Mouse (Mus musculus) cerebellum, postnatal 10 days (tissue): ENCODE measurements at regions not wholly inside any gene's neighbourhood (a gene's known extent, or its start where the extent isn't known, plus 50 kb on each side); places are given as distances from the start of the nearest gene placed in this dataset.

ENCODE experiments used
- DNase-seq, 2 experiments: peaks; one replicate each; pipeline ENCODE4 v3.0.0; 2021; ENCODE audit warnings: mixed read lengths in 2 of 2

DNA sequence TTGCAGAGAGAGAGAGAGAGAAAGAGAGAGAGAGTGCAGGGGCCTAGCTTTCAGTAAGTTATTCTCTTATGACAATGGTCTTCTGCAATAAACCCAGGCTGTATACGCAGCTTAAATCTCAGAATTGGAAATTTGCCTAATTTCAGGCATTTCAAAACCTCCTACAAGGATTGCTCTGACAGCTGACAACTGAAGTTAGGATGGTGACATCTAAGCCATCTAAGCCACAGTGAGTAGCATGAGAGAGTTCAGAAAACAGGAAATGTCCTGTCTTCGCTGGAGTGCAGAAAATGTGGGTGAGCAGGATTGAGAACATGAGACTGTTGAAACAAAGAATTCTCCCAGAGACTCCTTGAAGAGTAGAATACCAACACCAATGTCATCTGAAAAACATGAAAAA, 56.8 kb downstream of the Fam110c start:
- DNase-seq = no peak

DNA sequence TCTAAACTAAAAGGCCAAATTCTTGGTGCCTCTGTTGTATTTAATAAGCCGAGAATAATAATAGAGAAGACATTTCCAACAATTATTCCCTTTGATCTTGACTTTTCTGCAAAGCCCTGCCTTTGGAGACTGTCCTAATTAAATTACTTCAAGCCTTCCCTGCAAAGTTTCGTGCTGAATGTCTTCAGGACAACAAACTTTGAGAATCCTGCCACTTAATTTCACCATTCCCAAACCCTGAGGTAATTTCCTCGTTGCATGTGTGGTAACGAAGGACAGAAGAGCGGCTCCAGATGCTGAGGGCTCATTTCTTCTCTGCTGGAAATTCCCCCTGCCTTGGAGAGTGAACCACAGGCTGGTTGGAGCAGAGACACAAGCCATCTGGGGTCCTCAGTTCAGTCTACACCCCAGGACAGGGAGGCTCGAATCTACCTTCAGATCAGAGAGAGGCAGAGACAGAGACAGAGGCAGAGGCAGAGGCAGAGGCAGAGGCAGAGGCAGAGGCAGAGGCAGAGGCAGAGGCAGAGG, 60.9 kb downstream of the Fam110c start:
- DNase-seq = no peak

DNA sequence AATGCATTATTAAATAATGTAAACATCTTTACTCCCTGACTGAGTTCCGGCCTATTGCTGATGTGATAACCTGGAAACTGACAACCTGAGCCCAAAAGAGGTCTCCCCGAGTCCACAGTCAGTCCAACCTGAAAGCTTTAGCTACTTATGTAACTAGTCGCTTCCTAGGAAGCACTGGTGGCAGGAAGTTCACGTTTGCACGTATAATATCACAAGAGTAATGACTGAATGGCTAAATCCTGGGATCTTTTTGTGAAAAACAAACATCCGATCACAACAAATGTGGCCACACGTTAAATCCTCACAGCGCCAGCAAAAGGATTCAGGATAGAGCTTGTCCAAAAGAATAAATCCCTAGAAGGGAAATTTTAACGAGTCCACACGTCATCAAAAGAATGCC, 62.7 kb downstream of the Fam110c start:
- DNase-seq = no peak

DNA sequence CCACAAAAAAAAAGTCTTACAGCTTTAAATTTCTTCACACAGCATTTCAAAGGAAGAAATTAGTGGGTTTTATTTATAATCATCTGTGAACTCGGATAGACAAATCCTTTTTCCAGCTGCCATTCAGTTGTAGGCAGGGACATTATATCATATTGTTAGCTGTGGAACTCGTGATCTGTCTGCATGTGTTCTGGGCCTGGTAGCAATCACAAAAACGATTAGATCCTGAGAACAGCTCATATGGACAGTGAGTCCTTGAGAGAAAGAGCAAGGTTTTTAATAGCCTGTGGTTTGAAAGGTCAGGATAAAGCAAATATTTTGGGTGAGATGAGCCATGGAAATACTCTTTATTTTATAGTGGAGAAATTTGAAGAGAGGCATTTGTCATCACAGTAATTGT, 63.2 kb downstream of the Fam110c start:
- DNase-seq = no peak

DNA sequence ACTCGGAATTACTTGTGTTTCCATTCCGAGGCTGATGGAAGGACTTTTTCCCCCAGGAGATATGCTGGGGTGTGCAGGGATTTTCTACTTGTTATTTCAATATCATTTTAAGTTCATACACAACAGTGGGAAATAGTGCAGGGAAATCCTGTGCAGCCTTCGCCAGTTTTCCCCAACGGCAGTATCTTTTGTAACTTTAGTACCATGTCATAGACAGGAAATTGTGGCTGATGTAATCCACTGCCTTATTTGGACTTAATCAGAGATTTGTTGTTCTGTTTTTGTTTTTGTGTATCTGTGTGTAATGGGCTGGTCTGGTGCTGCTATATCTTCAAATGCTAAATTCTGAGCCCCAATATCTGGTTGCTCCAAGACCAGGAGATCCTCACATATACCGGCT, 63.8 kb downstream of the Fam110c start:
- DNase-seq = no peak

DNA sequence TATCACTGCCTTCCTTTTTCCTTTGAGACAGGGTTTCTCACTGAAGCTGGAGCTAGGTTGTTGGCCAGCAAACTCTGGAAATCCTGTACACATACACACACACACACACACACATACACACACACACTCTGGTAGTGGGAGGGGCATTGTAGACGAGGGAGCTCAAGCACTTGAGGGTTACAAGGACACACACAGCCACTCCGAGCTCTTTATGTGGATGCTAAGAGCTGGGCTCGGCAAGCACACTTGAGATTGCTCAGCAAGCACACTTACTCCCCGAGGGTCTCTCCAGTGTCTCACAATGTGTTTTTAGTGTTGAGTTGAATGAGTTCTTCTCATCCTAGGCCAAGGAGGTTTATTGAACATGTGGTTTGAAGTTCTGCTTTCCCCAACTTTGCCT, 66.2 kb downstream of the Fam110c start:
- DNase-seq = no peak

DNA sequence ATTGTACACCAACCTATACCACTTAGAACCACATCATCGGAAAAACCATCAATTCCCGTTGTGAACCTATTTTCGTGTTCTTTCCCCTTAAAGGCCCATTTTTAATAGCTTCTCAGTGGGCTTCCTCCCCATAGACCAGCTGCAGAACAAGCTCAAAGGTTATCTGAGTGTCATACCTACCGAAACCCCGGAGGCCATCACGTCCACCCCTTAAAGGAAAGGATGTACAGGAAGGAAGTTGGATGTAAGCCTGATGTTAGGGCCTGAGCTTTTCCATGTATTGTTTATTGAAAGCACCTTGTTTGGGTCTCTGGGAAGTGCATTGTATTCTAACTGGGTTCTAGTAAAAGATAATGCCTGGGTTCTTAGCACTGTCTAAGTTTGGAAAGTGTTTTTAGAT, 69.6 kb downstream of the Fam110c start:
- no peak for DNase-seq

DNA sequence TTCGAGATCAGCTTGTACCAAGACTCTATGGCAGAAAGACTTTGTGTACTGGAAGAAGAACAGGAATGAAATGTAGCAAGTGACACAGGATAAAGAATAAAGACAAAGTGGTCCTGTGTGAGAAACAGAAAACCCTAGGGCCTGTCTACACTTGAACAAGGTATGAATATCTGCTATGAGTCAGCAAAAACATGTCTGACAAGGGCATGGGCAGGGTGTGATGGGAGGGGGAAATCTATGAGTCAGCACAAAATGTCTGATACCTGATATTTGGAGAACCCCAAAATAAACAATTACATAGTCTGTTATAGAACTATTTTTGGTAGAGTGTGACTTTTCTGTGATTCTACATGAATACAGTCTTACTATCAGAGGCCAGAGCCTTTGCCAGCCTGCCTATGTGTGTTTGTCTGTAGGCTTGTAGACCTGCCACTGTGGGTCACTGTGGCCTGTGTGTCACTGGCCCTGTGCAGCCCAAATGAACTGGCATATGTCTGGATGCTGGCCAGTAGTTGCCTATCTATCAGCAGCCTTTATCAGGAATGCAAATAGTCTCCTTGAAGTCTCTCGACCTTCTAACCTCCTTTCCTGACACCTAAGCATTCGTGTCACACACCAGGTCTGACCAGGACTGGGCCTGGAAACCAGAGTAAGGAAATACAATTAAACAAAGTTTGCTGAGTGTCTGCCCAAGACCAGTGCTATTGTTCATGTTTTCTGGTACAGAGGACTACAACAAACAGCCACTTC, 71.5 kb downstream of the Fam110c start:
- DNase-seq = peak; percentile 16 to 27

DNA sequence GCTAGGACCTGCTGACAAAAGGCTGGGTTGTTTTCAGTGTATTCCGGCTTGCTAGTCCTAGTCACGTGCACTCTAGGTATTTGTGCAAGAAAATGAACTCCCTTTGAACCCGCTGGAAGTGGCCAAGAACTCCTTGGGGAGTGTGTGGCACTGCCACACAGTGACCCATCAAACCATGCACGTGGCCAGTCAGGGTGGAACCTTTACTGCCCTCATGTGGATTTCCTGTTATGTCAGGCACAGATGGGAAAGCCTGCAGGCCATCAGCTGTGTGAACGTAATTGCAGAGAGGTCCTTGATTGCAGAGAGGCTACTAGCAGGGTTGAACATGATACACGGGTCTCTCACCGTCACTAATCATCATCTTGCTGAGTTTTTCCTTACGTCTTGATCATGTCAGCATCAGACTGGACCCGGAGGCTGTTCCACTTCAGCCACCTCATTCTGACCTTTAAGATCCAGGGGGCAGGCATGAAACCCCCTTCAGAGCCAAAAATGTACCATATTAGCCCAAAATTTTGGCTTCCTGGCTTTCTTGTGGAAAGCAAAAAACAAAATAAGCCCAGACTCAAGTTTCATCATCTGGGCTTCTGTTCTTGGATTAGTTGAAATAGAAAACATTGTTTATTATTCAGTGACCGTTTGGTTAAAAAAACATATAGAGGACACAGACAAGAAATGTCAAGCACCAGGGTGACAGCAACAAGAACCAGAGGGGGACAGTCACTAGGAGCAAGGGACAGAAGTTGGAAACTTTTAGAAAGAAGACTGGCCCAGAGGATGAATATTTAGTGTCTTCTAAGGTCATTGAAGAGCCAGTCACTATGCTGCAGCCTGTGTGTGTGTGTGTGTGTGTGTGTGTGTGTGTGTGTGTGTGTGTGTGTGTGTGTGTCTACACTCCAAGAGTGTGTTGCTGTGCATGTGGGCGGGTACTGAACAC, 75.0 kb downstream of the Fam110c start:
- DNase-seq = peak in 1 of 2 experiments; percentile 8

DNA sequence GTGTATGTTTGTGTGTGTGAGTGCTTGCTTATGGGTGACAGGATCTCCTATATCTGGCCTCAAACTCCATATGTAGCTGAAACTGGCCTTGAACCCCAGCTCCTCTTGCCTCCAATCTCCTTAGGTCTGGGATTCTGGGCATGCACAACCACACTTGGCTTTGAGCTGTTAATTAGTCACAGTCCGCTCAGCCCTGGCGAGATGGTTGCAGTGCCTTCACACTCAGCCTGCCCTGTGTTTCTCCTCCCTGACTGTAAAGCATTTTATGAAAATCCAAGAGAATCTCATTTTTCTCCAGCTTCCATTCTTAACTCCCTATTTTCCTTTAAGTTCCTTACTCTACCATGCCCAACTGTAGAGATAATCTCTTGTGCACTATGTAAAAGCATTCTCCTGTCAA, 80.1 kb downstream of the Fam110c start:
- peak; percentile 27 to 37 for DNase-seq

DNA sequence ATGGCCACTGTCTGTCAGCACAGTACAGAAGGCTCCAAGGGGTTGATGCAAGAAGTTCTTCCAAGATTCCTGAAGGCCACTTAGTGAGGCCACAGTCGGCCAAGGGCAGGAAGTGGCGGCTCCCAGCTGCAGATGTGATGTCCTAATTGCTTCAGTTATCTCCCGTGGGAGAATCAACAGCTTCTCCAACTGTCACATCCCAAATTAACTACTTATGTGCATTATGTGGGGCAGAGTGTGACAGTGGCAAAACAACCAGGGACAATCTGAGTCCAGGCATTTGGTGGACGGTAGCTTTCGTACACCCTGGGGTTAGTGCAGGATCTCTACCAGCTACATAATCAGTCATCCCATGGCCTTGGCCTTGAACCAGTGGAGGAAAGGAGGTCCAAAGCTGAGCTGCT, 80.9 kb downstream of the Fam110c start:
- DNase-seq = no peak

DNA sequence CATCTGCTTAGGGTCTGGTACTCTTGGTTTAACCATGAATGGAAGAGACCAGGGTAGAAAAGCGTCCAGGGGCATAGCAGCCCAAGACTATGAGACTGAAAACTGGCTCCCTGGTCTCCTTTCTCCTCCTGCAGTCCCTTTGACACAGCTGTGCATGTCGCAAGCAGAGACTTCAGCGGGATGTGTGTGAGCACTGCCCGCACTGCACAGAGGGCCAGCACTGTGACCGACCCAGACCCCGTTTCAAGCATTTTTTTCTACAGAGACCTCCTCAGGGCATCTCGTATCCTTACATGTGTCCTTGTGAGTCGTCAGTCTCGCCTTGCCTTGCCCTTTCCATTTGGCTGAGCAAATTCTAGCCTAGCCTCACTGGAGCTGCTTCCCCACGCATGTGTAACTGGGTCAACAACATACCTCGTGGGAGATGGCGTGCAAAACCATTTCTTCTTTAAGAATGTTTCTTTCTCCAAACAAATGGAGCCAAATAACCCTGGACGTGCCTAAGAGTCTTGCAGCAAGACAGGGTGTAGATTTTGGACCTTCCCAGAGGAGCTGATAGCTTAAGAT, 82.6 kb downstream of the Fam110c start:
- DNase-seq = no peak

DNA sequence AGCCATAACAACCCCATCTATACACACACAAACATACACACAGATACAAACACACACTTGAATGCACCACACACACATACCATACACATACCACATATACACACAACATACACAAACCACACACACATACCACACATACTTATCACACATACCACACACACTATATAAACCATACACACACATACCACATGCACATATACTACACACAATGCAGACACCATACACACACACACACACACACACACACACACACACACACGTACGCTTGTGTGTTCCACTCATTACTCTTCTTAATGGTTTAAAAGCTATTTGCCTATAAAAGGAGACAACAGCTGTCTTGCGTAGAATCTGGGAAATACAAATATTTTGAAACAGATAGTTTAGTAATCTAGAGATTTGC, 83.1 kb upstream of the Gm6993 start:
- no peak for DNase-seq

DNA sequence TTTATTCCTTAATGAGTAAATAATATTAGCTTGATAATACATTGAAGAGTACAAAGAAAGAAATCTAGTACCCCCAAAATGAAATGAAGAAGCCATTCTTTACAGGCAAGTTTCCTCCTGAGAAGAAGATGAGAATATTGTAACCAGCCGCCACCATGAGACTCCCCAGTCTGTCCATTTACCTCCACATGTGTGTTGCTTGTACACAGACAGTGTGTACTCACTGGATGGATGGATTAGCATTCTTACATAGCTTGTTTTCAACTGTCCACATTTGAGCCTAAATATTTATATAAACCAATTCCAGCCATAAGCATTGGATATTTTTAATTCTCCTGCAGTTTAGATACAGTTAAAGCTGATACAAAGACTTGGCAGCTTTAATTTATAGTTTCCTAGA, 82.7 kb upstream of the Gm6993 start:
- no peak for DNase-seq

DNA sequence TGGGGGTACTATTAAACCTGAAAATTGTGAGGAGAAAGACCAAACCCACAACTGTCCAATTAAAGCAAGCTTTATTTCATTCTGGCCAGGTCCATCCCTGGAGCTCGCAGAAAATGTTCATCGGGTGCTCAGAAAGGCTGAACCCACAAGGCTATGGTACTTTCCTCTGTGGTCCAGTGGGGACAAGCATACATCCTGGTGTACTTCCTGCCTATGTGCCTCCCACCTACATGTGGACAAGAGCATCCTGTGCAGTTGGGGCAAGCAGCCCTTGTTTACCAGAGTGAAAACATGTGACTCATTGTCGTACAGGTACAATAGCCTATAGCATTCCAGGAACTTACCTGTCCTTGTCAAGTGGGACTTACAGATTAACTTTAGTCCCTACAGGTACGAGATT, 81.7 kb upstream of the Gm6993 start:
- DNase-seq = no peak

DNA sequence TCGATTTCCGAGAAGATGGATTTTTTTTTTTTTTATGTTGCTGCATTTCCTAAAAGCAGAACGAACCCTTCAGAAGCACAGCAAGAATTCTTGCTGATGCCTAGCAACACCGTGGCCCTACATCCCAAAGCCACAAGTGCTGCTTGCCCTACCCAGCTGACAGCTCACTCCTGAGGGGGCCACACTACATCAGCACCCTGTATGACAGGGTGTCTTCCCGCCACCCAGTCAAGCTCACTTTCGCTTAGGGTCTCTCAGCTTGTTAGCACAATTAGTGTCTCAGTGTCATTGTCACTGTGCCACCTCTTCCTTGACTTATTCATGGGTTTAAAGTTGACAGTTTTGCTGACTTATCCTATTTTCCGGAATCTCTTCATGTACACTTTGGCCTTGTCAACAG, 81.2 kb upstream of the Gm6993 start:
- no peak for DNase-seq

DNA sequence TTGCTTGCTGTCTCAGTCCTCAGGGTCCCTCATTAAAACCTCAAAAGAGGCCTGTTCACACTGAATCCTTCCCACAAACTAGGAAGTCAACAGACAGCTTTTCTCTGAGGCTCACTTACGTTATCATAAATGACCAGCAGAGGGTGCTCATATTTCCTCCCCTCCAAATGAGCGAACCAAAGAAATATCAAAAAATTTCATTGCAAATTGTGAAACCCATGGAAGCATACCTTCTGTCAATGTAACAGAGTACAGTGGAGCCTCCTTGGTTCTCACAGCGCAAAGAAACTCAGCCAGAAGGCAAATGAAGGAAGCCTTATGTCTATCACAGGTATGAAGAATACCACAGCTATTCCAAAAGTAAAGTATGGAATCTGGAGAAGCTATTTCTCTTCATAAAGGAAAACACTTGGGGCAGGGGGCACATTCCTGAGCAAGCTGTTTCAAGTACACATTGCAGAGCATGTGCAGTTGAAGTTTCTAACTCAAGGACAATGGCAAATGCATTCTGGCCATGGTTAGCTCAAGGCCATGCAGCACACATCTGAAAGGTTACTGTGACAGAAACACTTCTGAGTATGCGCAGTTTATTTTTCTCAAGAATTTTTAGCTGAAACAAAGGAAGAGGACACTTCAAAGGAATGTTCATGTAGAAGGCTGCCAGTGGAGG, 72.2 kb upstream of the Gm6993 start:
- DNase-seq = peak; percentile 58 to 75

DNA sequence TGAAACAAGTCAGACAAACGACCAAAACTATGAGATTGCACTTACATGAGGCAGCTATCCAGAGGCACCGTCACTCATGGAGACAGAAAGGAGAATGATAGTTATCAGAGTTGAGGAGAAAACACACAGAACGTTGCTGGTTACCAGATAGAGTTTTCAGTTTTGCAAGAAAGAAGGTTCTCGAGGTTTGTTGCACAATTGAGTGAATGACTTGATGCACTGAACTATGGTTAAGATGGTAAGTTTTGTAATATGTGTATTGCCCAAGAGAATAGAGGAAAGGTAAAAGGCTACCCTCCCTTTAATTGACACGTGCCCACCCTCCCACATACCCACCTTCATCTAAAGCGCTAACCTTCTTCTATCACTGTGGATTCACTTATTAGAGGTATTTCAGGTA, 70.5 kb upstream of the Gm6993 start:
- no peak for DNase-seq

DNA sequence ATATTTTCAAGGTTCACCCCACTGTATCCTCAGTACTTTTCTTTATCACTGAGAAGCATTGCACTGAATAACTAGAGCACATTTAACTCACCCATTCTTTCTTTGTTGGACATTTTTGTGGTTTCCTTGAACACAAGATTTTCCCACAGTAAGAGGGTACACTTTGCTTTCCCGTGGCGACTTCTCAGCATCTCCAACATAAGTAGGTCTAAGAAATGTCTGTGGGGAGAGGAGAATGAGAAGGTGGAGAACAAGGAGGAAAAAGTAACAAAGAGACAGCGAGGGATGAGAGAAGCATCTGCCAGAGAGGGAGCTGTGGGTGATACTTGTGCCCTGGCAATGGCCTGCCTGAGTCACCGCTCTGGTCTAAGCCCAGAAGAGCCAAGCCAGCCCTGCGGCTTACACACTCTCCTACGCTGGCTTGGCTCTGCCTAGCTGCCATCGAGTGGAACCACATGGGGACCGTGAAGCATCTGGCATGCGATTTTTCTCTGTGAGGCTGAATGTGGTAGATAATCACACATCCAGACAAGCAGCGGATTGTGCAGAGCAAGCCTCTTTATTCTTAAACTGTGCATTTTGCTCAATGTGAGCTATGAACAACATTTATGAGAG, 69.9 kb upstream of the Gm6993 start:
- DNase-seq = peak; percentile 74 to 82

DNA sequence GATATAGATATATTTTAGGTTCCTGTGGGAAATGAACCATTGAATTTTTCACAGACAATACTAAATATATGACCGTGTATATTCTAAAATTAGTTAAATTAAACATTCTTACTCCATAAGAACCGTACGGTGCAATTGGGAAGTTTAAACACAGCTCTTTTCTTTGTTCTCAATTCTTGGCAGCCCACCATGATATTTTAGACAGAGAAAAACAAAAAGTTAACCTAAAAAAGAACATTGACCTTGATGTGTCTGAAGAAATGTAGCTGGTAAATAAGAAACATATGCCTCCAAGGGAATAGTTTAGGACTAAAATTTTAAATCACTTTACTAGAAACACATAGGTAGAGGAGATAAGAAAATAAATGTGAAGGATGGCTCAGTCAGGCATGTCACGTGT, 68.6 kb upstream of the Gm6993 start:
- DNase-seq = no peak

DNA sequence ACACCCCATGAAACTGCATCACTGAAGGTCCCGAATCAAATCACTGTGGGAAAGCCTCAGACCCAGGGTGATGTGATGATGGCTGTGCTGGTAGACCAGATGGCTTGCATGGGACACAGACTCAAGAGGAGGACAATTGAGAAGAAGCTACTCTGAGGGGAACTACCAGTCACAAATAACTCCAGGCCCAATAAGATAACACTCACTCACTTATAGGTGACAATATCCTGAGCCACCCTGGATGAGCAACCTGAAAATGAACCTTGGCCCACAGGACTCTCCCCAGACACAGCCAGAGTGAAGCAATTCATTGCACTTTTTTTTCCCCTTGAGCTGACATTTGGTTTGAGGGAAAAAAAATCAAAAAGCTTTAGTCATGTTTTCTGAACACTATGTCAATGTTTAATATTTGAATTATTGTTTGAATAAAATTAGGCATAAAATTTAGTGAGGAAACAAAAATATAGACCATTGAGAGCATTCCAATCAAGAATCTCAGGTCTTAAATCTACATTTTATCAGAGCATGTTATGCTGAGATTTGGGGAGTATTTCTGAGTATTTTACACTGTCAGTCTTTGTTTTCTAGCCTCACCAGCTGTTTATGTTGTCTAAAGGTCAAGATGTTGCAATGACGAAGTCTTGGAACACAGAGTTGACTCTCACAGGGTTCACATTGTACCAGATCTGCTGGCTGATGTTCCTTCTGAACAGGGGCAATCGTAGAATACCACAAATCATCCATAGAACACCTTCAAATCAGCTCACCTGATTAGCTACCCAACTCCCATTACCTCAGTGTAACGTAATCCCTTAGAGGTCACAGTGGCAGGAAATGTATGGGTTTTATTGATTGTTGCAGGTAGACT, 67.9 kb upstream of the Gm6993 start:
- no peak for DNase-seq

DNA sequence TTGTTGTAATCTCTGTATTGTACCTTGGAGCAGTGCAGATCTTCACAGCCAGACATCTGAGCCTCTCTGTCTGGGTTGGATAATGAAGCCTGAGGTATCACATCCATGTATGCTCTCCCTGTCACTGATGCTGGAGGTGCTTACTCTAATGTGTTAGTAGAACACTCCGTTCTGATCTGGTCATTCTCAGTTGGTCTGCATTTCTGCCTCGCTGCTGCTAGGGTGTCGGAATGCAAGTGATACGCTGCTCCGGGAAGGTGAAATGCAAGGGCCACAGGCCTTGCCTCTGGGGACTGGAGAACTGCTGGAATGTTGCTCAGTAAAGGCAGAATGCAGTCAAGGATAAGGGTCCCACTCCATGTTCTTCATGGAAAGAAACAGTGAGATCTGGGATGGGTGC, 67.1 kb upstream of the Gm6993 start:
- DNase-seq = no peak
